Mouse (Mus musculus) macrophage (primary cell): ENCODE data around the gene Olfr99. TPM values are rescaled to one million over a fixed set of nuclear protein-coding genes. Genes with fewer than 3 reads are reported as not detected.
"Not testable (repeated sequence)": the region's sequence is repeated elsewhere in the genome, so short reads cannot be mapped to it uniquely, and the experiment has no call there.

Source experiments
- H3K27ac ChIP-seq: fragments of 350-480 bp; formaldehyde crosslinking; 2 replicates; pipeline ENCODE4 v1.9.0; 2021
- H3K36me3 ChIP-seq: fragments of 350-480 bp; formaldehyde crosslinking; 2 replicates; pipeline ENCODE4 v1.9.0; 2021; ENCODE audit errors: inconsistent target
- H3K4me3 ChIP-seq: fragments of 350-480 bp; formaldehyde crosslinking; 2 replicates; pipeline ENCODE4 v1.9.0; 2021; ENCODE audit errors: inconsistent target
- H3K79me2 ChIP-seq: fragments of 350-480 bp; formaldehyde crosslinking; 2 replicates; pipeline ENCODE4 v1.9.0; 2021; ENCODE audit errors: inconsistent target
- WGBS: methylation state at CpG from one replicate; pipeline ENCODE4 v1.1.7; 2026; ENCODE audit warnings: inconsistent platforms; ENCODE audit not compliant: missing documents; 5-methylcytosine and 5-hydroxymethylcytosine counted together
- polyA plus RNA-seq: library from polyadenylated mRNA; stranded (reverse); fragments of 250-400 nt; gene quantifications from 3 replicates; pipeline ENCODE4 v1.2.4, GENCODE M21; 2018; ENCODE audit warnings: inconsistent platforms

Gene Olfr99
- polyA plus RNA-seq, 1 experiment from 2014 or later: not detected

GRCm38 (mm10) chr17:37237230-37237629 is 46.0 kb downstream of the Olfr99 start, which contains the start of gene Olfr97:
Gene Olfr97 (minus strand): TSS chr17:37237330.
- WGBS: 89% methylated on average over 2 of the region's 2 CpGs
- H3K4me3 ChIP-seq, H3K36me3 ChIP-seq, H3K27ac ChIP-seq, H3K79me2 ChIP-seq: not testable (repeated sequence)

Other genes starting within 250 kb of the Olfr99 start
- 0.44 to 0.87 TPM (median 0.59 TPM) in 3 replicates for gene Gabbr1, start 237.5 kb downstream of the Olfr99 start, polyA plus RNA-seq
- not detected in 3 replicates for gene Olfr90, start 195.0 kb downstream of the Olfr99 start, polyA plus RNA-seq
- not detected in 3 replicates for gene Olfr91, start 185.2 kb downstream of the Olfr99 start, polyA plus RNA-seq
- not detected in 3 replicates for gene Olfr92, start 163.4 kb downstream of the Olfr99 start, polyA plus RNA-seq
- gene Olfr93, start 122.0 kb downstream of the Olfr99 start, polyA plus RNA-seq: not detected in 3 replicates
- not detected in 3 replicates for gene Ubd, start 89.6 kb downstream of the Olfr99 start, polyA plus RNA-seq
- not detected in 3 replicates for gene Olfr94, start 82.5 kb downstream of the Olfr99 start, polyA plus RNA-seq
- not detected in 3 replicates for gene Olfr95, start 70.3 kb downstream of the Olfr99 start, polyA plus RNA-seq
- not detected in 3 replicates for gene Olfr96, start 63.3 kb downstream of the Olfr99 start, polyA plus RNA-seq
- gene Olfr97, start 46.1 kb downstream of the Olfr99 start, polyA plus RNA-seq: not detected in 3 replicates
- not detected in 3 replicates for gene Olfr98, start 19.7 kb downstream of the Olfr99 start, polyA plus RNA-seq
- gene H2-M3, start 13.2 kb downstream of the Olfr99 start, polyA plus RNA-seq: 27.9 to 59.9 TPM (median 48.4 TPM) in 3 replicates
- gene Olfr101, start 20.9 kb upstream of the Olfr99 start, polyA plus RNA-seq: not detected in 3 replicates
- not detected in 3 replicates for gene Olfr102, start 33.6 kb upstream of the Olfr99 start, polyA plus RNA-seq
- not detected in 3 replicates for gene Olfr103, start 56.2 kb upstream of the Olfr99 start, polyA plus RNA-seq
- not detected in 3 replicates for gene Olfr104-ps, start 76.1 kb upstream of the Olfr99 start, polyA plus RNA-seq
- not detected in 3 replicates for gene Olfr105-ps, start 95.6 kb upstream of the Olfr99 start, polyA plus RNA-seq
- not detected in 3 replicates for gene Olfr106-ps, start 106.9 kb upstream of the Olfr99 start, polyA plus RNA-seq
- gene Olfr107, start 115.8 kb upstream of the Olfr99 start, polyA plus RNA-seq: not detected in 3 replicates
- gene Olfr108, start 162.0 kb upstream of the Olfr99 start, polyA plus RNA-seq: not detected in 3 replicates
- gene Olfr109, start 175.5 kb upstream of the Olfr99 start, polyA plus RNA-seq: not detected in 3 replicates
- 1.0 to 2.2 TPM (median 1.7 TPM) in 3 replicates for gene H2-M2, start 200.1 kb upstream of the Olfr99 start, polyA plus RNA-seq
- 1.6 to 2.2 TPM (median 1.9 TPM) in 3 replicates for gene Olfr110, start 209.0 kb upstream of the Olfr99 start, polyA plus RNA-seq
- 3.2 to 5.6 TPM (median 4.0 TPM) in 3 replicates for gene Olfr111, start 224.6 kb upstream of the Olfr99 start, polyA plus RNA-seq